Mouse (Mus musculus): ENCODE measurements at regions not wholly inside any gene's neighbourhood (a gene's known extent, or its start where the extent isn't known, plus 50 kb on each side); places are given as distances from the start of the nearest gene placed in this dataset.

- TF ChIP-seq CTCF (IDR thresholded peaks at IDR 0.05; ENCODE audit: low read depth, low read length) (no peak), POLR2A (IDR thresholded peaks at IDR 0.05; ENCODE audit: insufficient read depth, low read length) (no peak)
Observed at GRCm38 (mm10) chr2:48315306-48315705, 498.6 kb upstream of the Acvr2a start.

Data from ES-Bruce4 (cell line).